Mouse (Mus musculus) liver, embryonic 12.5 days (tissue): ENCODE measurements around the gene Itga2. TPM values are rescaled to one million over a fixed set of nuclear protein-coding genes. Genes with fewer than 3 reads are reported as not detected.
A peak's percentile ranks its signal among the peaks of the same experiment; 100 is the strongest.

Experiments
- ATAC-seq: fragments of 200-750 bp; cut with Nextera tagmentation; 2 replicates; pipeline ENCODE4 v1.8.0; 2017; ENCODE audit warnings: moderate number of reproducible peaks, mild to moderate bottlenecking, moderate library complexity
- H3K27ac ChIP-seq: fragments of 300-500 bp; sonication (generic); 2 replicates; pipeline ENCODE4 v1.5.1; 2016; ENCODE audit warnings: mild to moderate bottlenecking
- H3K27me3 ChIP-seq: fragments of 300-500 bp; sonication (generic); replicated peaks from 2 replicates; pipeline ENCODE4 v1.6.1; 2016; ENCODE audit warnings: mild to moderate bottlenecking, moderate library complexity
- H3K36me3 ChIP-seq: fragments of 300-500 bp; sonication (generic); 2 replicates; pipeline ENCODE4 v1.6.1; 2016; ENCODE audit warnings: mild to moderate bottlenecking, moderate library complexity
- H3K4me1 ChIP-seq: fragments of 300-500 bp; sonication (generic); 2 replicates; pipeline ENCODE4 v1.6.1; 2016
- H3K4me2 ChIP-seq: fragments of 300-500 bp; sonication (generic); 2 replicates; pipeline ENCODE4 v1.6.1; 2016; ENCODE audit warnings: mild to moderate bottlenecking, moderate library complexity
- H3K4me3 ChIP-seq: fragments of 300-500 bp; sonication (generic); 2 replicates; pipeline ENCODE4 v1.5.1; 2016; ENCODE audit warnings: mild to moderate bottlenecking, moderate library complexity
- H3K9ac ChIP-seq: fragments of 300-500 bp; sonication (generic); 2 replicates; pipeline ENCODE4 v1.6.1; 2016; ENCODE audit warnings: mild to moderate bottlenecking, moderate library complexity
- H3K9me3 ChIP-seq: fragments of 300-500 bp; sonication (generic); replicated peaks from 2 replicates; pipeline ENCODE4 v1.6.1; 2016; ENCODE audit warnings: mild to moderate bottlenecking, moderate library complexity
- WGBS: fragments of 180-500 bp; shearing (Covaris S2); methylation state at CpG from one replicate; pipeline ENCODE4 v1.1.7; 2016; ENCODE audit not compliant: insufficient replicate concordance; 5-methylcytosine and 5-hydroxymethylcytosine counted together
- polyA plus RNA-seq: library from polyadenylated mRNA; unstranded; fragments of >200 nt; fragmentation: Nextera tagmentation; extraction: Ambion mirVana; gene quantifications from 2 replicates; pipeline ENCODE4 v1.2.1, GENCODE M21; 2016

The Itga2 gene
- polyA plus RNA-seq, 1 experiment from 2014 or later = 2.2 TPM

DNA sequence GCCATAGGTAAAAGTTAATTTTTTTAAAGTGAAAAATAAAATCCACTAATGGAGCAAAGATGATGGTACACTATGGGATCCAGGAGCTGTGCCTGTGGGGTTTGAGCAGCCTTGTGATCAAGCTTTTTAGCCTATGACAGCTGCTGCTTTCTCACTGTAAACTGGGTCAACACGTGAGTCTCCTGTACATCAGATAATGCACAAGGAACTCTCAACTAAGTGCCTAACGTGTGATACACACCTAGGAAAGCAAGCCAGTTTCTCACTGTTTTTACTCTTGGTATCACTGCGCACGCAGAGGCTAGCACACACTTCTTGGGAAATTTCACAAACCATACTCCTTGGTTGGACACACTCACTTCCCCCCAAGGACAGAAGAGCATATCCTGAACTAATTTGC, 17.3 kb downstream of the Itga2 start:
- Histone ChIP-seq H3K4me1 (peaks cover 17% of the 10 kb centered on the region; the same call in 1 of the 2 replicates), H3K27ac (0 out of 2 replicates have a peak overlapping the region, but pooled peaks have one; percentile 20), H3K9me3 (no peaks in the 10 kb centered on the region), H3K4me3 (no peak overlapping the region), H3K27me3 (no peaks in the 10 kb centered on the region), H3K36me3 (no peaks in the 10 kb centered on the region), H3K9ac (no peak overlapping the region), H3K4me2 (no peak overlapping the region)
- 51% methylated on average over 4 of the region's 4 CpGs for WGBS
- ATAC-seq = peak; percentile 27

DNA sequence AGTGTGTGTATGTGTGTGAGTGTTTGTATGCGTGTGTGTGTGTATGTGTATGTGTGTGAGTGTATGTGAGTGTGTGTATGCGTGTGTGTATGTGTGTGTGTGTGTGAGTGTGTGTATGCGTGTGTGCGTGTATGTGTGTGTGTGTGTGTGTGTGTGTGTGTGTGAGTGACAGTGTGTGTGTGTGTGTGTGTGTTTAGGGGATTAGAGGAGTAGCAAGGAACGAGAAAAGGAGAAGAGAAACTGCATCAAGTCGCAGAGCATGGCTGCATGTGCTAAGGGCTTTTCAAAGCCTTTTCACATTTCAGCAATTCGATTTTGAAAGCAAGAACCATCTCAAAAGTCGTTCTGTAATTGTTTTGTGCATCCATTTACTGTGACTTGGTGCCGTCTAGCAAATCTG, 21.3 kb downstream of the Itga2 start:
- H3K9me3 ChIP-seq = no peaks in the 10 kb centered on the region
- H3K27me3 ChIP-seq = no peaks in the 10 kb centered on the region
- H3K4me1 ChIP-seq = peaks cover 11% of the 10 kb centered on the region; the same call in 1 of the 2 replicates
- no peak overlapping the region for H3K4me2 ChIP-seq
- no peak overlapping the region for H3K27ac ChIP-seq
- no peaks in the 10 kb centered on the region for H3K36me3 ChIP-seq
- H3K4me3 ChIP-seq = no peak overlapping the region
- no peak for ATAC-seq
- no peak overlapping the region for H3K9ac ChIP-seq
- 66% methylated on average over 9 of the region's 9 CpGs for WGBS

DNA sequence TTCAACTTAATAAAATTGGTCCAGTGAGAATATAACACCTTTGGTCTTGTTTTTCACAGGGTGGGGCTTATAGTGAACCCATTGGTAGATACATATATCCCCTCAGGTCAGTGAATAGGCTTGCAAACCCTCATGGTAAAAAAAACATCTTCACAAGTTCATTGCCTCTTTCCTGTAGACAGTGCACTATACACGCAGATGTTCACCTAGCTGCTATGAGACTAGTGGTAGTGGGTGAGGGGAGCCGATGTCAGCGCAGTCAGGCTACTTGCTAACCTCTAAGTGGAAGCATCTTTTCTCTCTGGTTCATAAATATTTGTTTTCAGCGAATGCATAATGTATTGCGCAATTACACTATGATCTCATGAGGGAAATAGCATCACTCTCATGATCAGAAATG, 22.4 kb downstream of the Itga2 start:
- WGBS = 79% methylated on average over 5 of the region's 5 CpGs
- Histone ChIP-seq H3K27me3 (no peaks in the 10 kb centered on the region), H3K27ac (no peak overlapping the region)

DNA sequence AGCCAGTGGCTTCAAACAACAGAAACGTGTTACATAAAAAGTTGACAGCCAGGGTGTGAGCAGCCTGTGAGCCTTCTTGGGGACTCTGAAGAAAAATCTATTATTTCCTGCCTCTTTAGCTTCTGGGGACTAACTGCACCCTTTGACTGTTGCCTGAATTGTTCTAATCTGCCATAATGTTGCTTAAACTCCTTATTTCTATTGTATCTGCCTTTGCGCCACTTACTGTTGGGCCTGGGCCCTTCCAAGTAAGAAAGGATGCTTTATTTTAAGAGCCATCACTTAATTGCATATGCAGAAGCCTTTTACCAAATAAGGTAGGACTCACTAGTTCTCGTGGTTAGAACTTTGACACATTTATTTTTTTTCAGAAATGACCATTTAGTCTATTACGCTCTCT, 24.0 kb downstream of the Itga2 start:
- Histone ChIP-seq H3K4me3 (no peak overlapping the region), H3K27me3 (no peaks in the 10 kb centered on the region), H3K36me3 (no peaks in the 10 kb centered on the region), H3K27ac (no peak overlapping the region), H3K9ac (no peak overlapping the region), H3K4me1 (no peaks in the 10 kb centered on the region), H3K4me2 (no peak overlapping the region), H3K9me3 (no peaks in the 10 kb centered on the region)
- no peak for ATAC-seq
- WGBS = 63% methylated on average over 4 of the region's 4 CpGs

More for the DNA sequence above, 22.4 kb downstream of the Itga2 start:
- Histone ChIP-seq H3K4me3 (no peak overlapping the region), H3K9me3 (no peaks in the 10 kb centered on the region), H3K36me3 (no peaks in the 10 kb centered on the region), H3K9ac (no peak overlapping the region), H3K4me1 (peaks cover 4% of the 10 kb centered on the region; the same call in 1 of the 2 replicates), H3K4me2 (no peak overlapping the region)
- no peak for ATAC-seq

DNA sequence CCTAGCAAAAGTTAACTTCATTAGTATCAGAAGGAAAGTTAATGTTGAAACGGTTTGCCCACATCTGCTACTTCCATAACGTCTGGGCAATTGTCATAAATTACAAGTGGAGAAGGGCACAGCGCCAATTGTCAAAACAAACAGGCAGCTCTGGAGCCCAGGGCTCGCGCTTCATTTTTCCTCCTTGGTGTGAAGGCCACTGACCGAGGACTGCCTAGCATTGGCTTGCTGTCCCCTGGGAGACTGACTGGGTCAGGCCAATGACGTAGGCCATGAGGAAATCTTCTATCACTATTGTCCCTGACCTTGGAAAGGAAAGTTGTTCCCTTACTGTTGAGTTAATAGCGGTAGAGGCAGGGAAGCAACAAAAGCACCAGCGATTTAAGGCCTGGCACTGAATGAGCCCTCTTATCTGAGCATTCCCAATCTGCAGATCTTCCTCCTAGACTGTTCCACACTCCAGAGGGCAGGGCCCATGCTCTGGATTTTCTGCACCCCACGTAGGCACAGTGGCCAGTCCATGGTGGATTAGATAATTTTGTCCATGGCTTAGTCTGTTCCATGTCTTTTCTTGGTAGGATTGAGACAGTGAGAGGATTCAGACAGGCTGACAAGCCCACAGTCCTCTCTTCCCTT, 35.0 kb downstream of the Itga2 start:
- Histone ChIP-seq H3K4me2 (no peak overlapping the region), H3K27me3 (no peaks in the 10 kb centered on the region), H3K9me3 (no peaks in the 10 kb centered on the region), H3K9ac (no peak overlapping the region), H3K4me1 (no peaks in the 10 kb centered on the region), H3K4me3 (no peak overlapping the region), H3K36me3 (no peaks in the 10 kb centered on the region), H3K27ac (no peak overlapping the region)
- WGBS = 73% methylated on average over 10 of the region's 10 CpGs
- no peak for ATAC-seq

DNA sequence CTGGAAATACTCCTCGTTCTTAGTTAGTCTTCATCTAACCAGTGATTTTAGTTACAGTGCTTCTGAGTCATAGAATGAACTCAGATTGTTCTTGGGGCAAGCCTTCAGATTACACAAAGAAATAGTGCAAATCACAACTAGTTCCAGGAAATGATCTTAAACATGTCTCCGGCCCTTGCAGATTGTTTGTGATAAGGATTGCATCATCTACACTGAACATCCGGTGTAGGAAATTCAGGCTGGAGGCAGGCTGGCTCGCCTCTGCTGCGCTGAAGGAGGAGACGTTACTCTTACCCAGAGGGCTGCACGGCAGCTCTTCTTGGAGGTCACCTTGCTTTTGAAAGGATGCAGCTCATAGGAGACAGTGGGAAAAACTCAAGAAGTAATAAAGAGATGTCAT, 36.0 kb downstream of the Itga2 start:
- no peaks in the 10 kb centered on the region for H3K4me1 ChIP-seq
- no peak overlapping the region for H3K9ac ChIP-seq
- ATAC-seq = no peak
- WGBS = 34% methylated on average over 7 of the region's 7 CpGs
- H3K4me3 ChIP-seq = no peak overlapping the region
- H3K27me3 ChIP-seq = no peaks in the 10 kb centered on the region
- no peaks in the 10 kb centered on the region for H3K36me3 ChIP-seq
- no peak overlapping the region for H3K4me2 ChIP-seq
- H3K9me3 ChIP-seq = no peaks in the 10 kb centered on the region
- no peak overlapping the region for H3K27ac ChIP-seq

DNA sequence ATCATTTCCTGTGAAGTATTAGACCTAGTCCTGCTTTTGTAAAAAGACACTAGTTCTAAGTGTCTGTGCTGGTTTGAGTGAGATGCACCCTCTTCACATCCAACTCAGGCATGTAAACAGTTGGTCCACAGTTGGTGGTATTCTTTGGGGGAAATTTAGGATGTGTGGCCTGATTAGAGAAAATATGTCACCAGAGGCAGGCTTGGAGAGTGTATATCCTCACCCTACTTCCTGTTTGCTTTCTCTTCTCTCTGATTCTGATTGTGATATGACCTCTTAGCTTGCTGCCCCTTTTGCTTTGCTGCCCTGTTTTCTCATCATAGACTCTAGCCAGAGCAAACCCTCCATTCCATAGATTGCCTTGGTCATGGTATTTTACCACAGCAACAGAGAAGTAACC, 37.2 kb downstream of the Itga2 start:
- no peak overlapping the region for H3K4me2 ChIP-seq
- H3K9me3 ChIP-seq = no peaks in the 10 kb centered on the region
- H3K27ac ChIP-seq = no peak overlapping the region
- H3K36me3 ChIP-seq = no peaks in the 10 kb centered on the region
- no peak overlapping the region for H3K9ac ChIP-seq
- no peak for ATAC-seq
- H3K4me1 ChIP-seq = no peaks in the 10 kb centered on the region
- H3K27me3 ChIP-seq = no peaks in the 10 kb centered on the region
- H3K4me3 ChIP-seq = no peak overlapping the region

DNA sequence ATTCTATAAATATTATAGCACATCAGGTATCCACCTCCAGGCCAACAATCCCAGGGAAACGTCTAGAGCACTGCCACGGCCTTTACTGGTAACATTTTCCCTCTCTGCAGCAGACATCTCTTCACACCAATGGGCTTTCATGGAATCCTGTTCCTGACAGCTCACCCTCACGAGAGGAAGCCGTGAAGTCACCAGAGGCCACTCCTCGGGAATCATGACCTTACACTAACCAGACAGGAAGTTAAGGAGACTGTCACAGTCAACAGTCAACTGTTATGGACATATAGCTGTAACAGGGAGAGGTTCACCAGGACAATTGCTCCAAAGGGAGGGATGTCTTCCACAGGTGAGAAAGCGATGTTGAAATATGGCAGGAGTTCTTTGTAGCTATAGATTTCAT, 40.2 kb downstream of the Itga2 start:
- 51% methylated on average over 6 of the region's 6 CpGs for WGBS
- H3K9ac ChIP-seq = no peak overlapping the region
- H3K27ac ChIP-seq = no peak overlapping the region
- no peak overlapping the region for H3K4me2 ChIP-seq
- no peak overlapping the region for H3K4me3 ChIP-seq
- no peak for ATAC-seq
- 0 out of 2 replicates have a peak, but pooled peaks cover 2% of the 10 kb centered on the region for H3K4me1 ChIP-seq
- no peaks in the 10 kb centered on the region for H3K27me3 ChIP-seq
- no peaks in the 10 kb centered on the region for H3K9me3 ChIP-seq
- H3K36me3 ChIP-seq = no peaks in the 10 kb centered on the region

DNA sequence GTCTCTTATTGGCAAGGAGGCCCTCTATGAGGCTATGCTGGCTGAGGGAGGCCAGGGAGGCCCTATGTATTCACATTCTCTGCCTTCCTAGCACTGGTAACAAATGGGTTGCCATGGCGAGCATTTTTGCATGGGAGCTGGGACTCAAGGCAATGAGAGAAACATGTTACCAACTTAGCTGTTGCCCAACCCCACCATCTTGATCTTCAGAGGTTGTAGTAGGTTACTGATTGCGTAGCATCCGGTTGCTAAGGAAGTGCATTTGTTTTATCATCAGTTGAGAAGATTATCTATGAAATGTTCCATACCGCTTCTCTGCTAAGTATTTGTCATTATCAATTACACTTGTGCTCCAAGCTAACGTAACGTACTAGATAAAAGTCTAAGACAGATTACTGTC, 44.2 kb downstream of the Itga2 start:
- Histone ChIP-seq H3K4me2 (no peak overlapping the region), H3K9me3 (no peaks in the 10 kb centered on the region), H3K36me3 (no peaks in the 10 kb centered on the region), H3K9ac (no peak overlapping the region), H3K4me1 (0 out of 2 replicates have a peak, but pooled peaks cover 2% of the 10 kb centered on the region), H3K27ac (no peak overlapping the region), H3K4me3 (no peak overlapping the region), H3K27me3 (no peaks in the 10 kb centered on the region)
- 74% methylated on average over 6 of the region's 6 CpGs for WGBS
- ATAC-seq = no peak

DNA sequence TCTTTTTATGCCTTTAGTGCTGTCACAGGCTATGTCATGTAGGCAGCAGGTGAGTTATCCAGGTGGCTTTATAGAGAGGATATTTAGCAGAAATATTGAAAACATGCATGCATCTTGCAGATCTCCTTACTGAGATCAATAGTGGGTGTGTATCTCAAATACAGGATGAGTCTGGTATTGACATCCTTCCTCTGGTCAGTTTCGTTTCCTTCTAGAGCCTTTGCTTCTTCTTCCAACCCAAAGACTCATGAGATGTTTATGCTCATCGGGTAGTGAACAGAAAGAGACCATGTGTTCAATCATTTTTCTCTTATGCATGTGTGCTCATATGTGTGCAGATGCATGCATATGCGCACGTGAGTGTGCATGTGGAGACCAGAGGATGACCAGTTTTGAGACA, 44.6 kb downstream of the Itga2 start:
- no peaks in the 10 kb centered on the region for H3K9me3 ChIP-seq
- no peak overlapping the region for H3K4me2 ChIP-seq
- no peaks in the 10 kb centered on the region for H3K36me3 ChIP-seq
- H3K9ac ChIP-seq = no peak overlapping the region
- H3K27ac ChIP-seq = no peak overlapping the region
- ATAC-seq = no peak
- H3K4me3 ChIP-seq = no peak overlapping the region
- 55% methylated on average over 4 of the region's 4 CpGs for WGBS
- 0 out of 2 replicates have a peak, but pooled peaks cover 2% of the 10 kb centered on the region for H3K4me1 ChIP-seq
- no peaks in the 10 kb centered on the region for H3K27me3 ChIP-seq

DNA sequence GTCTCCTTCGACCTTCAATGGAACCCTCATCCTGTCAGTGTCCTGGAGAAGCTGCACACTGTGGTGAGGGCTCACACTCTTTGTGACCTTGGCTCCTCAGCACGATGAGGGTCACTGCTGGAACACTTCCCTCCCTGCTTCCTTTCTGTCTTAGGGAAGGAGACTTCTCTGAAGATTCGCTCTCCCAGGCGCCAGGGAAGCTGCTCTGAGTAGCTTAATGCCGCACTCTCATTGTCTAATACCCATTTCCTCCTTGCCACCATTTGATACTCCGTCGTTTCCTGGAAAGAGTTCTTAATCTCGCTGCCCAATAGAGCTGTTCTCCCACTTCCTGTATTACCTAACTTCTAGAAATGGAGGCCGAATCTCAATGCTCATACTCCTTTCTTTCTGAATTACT, 46.7 kb downstream of the Itga2 start:
- Histone ChIP-seq H3K4me1 (0 out of 2 replicates have a peak, but pooled peaks cover 2% of the 10 kb centered on the region), H3K4me2 (peak overlapping the region; percentile 5; the same call in 1 of the 2 replicates), H3K27ac (no peak overlapping the region), H3K9me3 (no peaks in the 10 kb centered on the region), H3K36me3 (no peaks in the 10 kb centered on the region), H3K27me3 (no peaks in the 10 kb centered on the region), H3K4me3 (no peak overlapping the region), H3K9ac (no peak overlapping the region)
- no peak; the same call in 1 of the 2 replicates for ATAC-seq
- WGBS = 21% methylated on average over 9 of the region's 9 CpGs

DNA sequence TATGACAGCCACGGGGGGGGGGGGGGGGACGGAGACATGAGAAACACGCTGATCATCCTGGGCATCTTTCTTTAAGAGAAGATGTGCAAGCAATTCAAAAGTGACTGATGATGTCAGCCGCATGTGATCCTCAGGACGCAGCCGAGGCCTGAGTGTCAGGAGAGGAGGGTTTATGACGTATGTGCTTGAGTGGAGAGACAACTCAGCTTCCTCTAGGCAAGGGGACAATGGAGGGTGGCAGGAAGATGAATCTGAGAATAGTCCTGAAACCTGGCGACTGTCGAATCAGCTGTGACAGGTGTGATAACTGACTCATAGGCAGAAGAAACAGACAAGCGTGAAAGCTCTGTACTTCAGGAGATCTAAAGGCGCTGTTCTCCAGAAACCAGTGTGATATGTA, 53.2 kb downstream of the Itga2 start:
- no peak for ATAC-seq
- no peak overlapping the region for H3K4me2 ChIP-seq

DNA sequence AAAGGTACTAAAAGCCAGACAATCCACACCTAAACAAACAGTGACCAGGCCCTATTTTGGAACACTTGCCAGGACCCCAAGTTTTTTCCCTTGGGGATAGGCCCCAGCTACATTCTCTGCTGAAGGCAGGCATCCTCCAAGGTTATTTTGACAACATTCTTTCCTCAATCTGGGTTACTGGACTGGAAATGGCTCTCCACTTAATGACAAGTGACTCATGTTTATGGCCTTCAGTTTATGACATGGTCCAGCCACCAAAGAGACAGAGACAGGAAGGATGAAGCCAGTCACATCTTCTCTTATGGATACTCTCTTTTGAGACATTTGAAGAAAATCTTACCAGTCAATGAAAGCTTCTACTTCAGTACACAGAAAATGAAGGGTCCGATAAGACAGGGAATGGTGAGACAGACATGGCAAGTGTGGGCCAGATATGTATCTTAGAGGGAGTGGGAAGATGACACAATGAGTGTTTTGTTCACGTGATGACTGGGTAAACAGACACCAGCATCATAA, 55.8 kb downstream of the Itga2 start:
- H3K4me2 ChIP-seq = no peak overlapping the region
- no peak overlapping the region for H3K4me3 ChIP-seq
- no peaks in the 10 kb centered on the region for H3K36me3 ChIP-seq
- H3K4me1 ChIP-seq = no peaks in the 10 kb centered on the region
- H3K9ac ChIP-seq = no peak overlapping the region
- H3K9me3 ChIP-seq = no peaks in the 10 kb centered on the region
- no peaks in the 10 kb centered on the region for H3K27me3 ChIP-seq
- ATAC-seq = no peak
- no peak overlapping the region for H3K27ac ChIP-seq
- WGBS = 62% methylated on average over 2 of the region's 2 CpGs

More for the DNA sequence above, 53.2 kb downstream of the Itga2 start:
- H3K9me3 ChIP-seq = no peaks in the 10 kb centered on the region
- WGBS = 66% methylated on average over 11 of the region's 11 CpGs
- H3K9ac ChIP-seq = no peak overlapping the region
- H3K36me3 ChIP-seq = no peaks in the 10 kb centered on the region
- no peak overlapping the region for H3K27ac ChIP-seq
- H3K4me3 ChIP-seq = no peak overlapping the region
- no peaks in the 10 kb centered on the region for H3K27me3 ChIP-seq
- H3K4me1 ChIP-seq = no peaks in the 10 kb centered on the region
